Mouse (Mus musculus) CD8-positive naive resting alpha-beta T cell, adult 2 months (primary cell): ENCODE data around the gene Ccndbp1.
"Not testable (repeated sequence)": the region's sequence is repeated elsewhere in the genome, so short reads cannot be mapped to it uniquely, and the experiment has no call there.

Source experiments
- DNase-seq, 2 experiments: peaks; one replicate each; pipeline ENCODE4 v3.0.0; 2022; ENCODE audit warnings: low read depth in 2 of 2, low spot score in 2 of 2

Ccndbp1 gene

GRCm38 (mm10) chr2:120998863-120999262 is 9.3 kb upstream of the Ccndbp1 start:
- DNase-seq: no peak

- DNase-seq: peak in 1 of 2 experiments; percentile 6
These were observed 4.6 kb upstream of the Ccndbp1 start for GRCm38 (mm10) chr2:121003586-121003985.

GRCm38 (mm10) chr2:121004018-121004811 is 4.0 kb upstream of the Ccndbp1 start:
- no peak for DNase-seq

GRCm38 (mm10) chr2:121006986-121007385 is 1.2 kb upstream of the Ccndbp1 start:
- no peak for DNase-seq

GRCm38 (mm10) chr2:121008664-121009007 is 433 bp downstream of the Ccndbp1 start:
- no peak for DNase-seq

GRCm38 (mm10) chr2:121009071-121009677 is 971 bp downstream of the Ccndbp1 start:
- DNase-seq: no peak

- DNase-seq: no peak
These were observed 4.5 kb downstream of the Ccndbp1 start for GRCm38 (mm10) chr2:121012676-121013075.

GRCm38 (mm10) chr2:121015507-121015906 is 7.3 kb downstream of the Ccndbp1 start:
- no peak for DNase-seq

GRCm38 (mm10) chr2:121016226-121016625 is 8.0 kb downstream of the Ccndbp1 start:
- no peak for DNase-seq

GRCm38 (mm10) chr2:121017151-121017550 is 8.9 kb downstream of the Ccndbp1 start:
- no peak for DNase-seq

GRCm38 (mm10) chr2:121022918-121023317 is 14.7 kb downstream of the Ccndbp1 start:
- DNase-seq: no peak

- no peak for DNase-seq
These were observed 28.6 kb downstream of the Ccndbp1 start, which contains the start of gene Epb42 for GRCm38 (mm10) chr2:121036733-121037341. Epb42 (minus strand) TSS chr2:121037072.

GRCm38 (mm10) chr2:121038851-121039250 is 30.6 kb downstream of the Ccndbp1 start:
- not testable (repeated sequence) for DNase-seq

- DNase-seq: no peak
These were observed 31.2 kb downstream of the Ccndbp1 start for GRCm38 (mm10) chr2:121039382-121039781.

GRCm38 (mm10) chr2:121041098-121041497 is 32.9 kb downstream of the Ccndbp1 start:
- no peak for DNase-seq

- no peak for DNase-seq
These were observed 37.5 kb downstream of the Ccndbp1 start for GRCm38 (mm10) chr2:121045653-121046052.

GRCm38 (mm10) chr2:121052176-121052575 is 44.0 kb downstream of the Ccndbp1 start:
- DNase-seq: no peak

- DNase-seq: no peak
These were observed 45.9 kb downstream of the Ccndbp1 start for GRCm38 (mm10) chr2:121054060-121054459.

- no peak for DNase-seq
These were observed 47.7 kb downstream of the Ccndbp1 start for GRCm38 (mm10) chr2:121055915-121056314.

- no peak for DNase-seq
These were observed 49.8 kb downstream of the Ccndbp1 start for GRCm38 (mm10) chr2:121057997-121058396.

- DNase-seq: no peak
These were observed 53.1 kb downstream of the Ccndbp1 start for GRCm38 (mm10) chr2:121061315-121061714.
